Mouse (Mus musculus) splenic B cell, adult 2 months (primary cell): ENCODE results near the gene Gtf2ird1.
A peak's percentile ranks its signal among the peaks of the same experiment; 100 is the strongest.
"Not testable (repeated sequence)": the region's sequence is repeated elsewhere in the genome, so short reads cannot be mapped to it uniquely, and the experiment has no call there.

Experiments
- DNase-seq: peaks from one replicate; pipeline ENCODE4 v3.0.0-alpha.2; 2011; ENCODE audit warnings: low read depth, low spot score
- H3K27me3 ChIP-seq: 2 replicates; pipeline ENCODE4 v1.6.1; 2012; ENCODE audit warnings: mild to moderate bottlenecking, low read length, moderate library complexity, mixed read lengths; ENCODE audit not compliant: control insufficient read depth, poor library complexity, insufficient read depth, severe bottlenecking
- H3K36me3 ChIP-seq: 2 replicates; pipeline ENCODE4 v1.6.1; 2012; ENCODE audit warnings: mild to moderate bottlenecking, low read length, moderate library complexity, mixed read lengths; ENCODE audit not compliant: control insufficient read depth, poor library complexity, insufficient read depth, severe bottlenecking

Gene Gtf2ird1

DNA sequence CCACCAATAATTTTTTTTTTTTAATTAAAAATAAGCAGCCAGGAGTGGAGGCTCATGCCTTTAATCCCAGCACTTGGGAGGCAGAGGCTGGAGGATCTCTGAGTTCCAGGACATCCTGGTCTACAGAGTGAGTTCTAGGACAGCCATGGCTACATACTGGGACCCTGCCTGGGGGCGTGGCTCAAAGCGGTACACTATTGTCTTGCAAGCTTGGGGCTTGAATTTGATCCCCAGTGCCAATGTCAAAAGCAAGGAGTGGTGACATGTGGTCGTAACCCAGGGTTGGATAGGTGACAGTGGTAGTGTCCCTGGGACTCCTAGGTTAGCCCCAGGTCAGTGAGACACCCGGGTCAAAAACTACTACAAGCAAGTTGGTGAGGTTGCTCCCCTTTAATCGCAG is 114.8 kb downstream of the Gtf2ird1 start:
- no peaks in the 10 kb centered on the region for H3K27me3 ChIP-seq
- no peak for DNase-seq
- no peaks in the 10 kb centered on the region for H3K36me3 ChIP-seq

DNA sequence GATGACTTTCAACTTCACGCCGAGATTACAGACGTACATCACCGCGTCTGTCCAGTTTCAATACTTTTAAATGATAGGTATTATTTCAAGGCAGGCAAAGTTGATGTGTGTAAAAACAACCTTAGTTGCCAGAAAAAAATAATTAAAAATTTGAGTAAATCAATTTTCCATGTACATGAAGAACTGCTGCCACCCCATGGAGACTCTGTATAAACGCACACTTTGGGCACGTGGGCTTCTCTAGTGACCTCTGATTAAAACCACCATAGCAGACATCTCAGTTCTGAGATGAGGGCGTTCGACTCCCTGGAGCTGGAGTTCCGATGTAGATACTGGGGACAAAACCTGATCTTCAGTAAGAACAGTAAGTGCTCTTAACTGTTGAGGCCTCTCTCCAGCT is 115.2 kb downstream of the Gtf2ird1 start:
- H3K36me3 ChIP-seq: no peaks in the 10 kb centered on the region
- peak; percentile 57 for DNase-seq
- no peaks in the 10 kb centered on the region for H3K27me3 ChIP-seq

DNA sequence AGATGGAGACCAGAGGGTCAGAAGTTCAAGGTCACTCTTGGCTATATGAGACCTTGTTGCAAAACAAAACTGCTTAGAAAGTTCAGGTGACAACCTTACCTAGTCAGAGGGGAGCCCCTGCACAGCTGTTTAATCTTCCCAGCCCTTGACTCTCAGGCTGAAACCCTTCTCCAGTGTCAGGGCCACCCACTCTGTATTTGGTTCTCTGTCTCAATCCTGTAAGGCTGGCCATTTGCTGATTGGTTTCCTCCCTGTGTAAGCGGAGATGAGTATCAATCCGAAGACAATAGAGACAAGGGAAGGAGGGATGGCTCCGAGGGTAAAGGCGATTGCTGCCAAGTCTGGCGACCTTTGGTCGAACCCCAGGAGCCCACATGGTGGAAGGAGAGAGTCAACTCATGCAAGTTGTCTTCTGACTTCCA is 116.4 kb downstream of the Gtf2ird1 start:
- Histone ChIP-seq H3K27me3 (no peaks in the 10 kb centered on the region), H3K36me3 (no peaks in the 10 kb centered on the region)
- no peak for DNase-seq

GRCm38 (mm10) chr5:134337012-134337411 is 119.5 kb downstream of the Gtf2ird1 start:
- DNase-seq, H3K27me3 ChIP-seq, H3K36me3 ChIP-seq: not testable (repeated sequence)

DNA sequence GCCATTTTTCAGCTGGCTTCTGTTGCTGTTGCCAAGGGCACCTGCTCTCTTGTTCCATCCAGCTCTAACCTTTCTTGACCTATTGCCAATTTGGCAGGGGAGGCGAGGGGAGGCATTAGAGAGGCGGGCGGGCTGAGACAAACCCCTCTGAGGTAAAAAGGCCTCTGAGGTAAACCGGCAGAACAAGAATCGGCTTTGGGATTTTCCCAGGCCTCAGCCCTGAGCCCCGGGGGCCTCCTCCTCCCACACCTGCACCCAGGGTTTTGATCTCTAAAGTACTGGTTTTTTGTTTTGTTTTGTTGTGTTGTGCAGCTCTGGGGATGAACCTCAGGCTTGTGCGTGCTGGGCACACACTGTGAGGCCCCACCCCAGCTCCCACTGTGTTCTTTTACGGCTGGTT is 123.8 kb downstream of the Gtf2ird1 start:
- H3K36me3 ChIP-seq: no peaks in the 10 kb centered on the region
- DNase-seq: no peak

DNA sequence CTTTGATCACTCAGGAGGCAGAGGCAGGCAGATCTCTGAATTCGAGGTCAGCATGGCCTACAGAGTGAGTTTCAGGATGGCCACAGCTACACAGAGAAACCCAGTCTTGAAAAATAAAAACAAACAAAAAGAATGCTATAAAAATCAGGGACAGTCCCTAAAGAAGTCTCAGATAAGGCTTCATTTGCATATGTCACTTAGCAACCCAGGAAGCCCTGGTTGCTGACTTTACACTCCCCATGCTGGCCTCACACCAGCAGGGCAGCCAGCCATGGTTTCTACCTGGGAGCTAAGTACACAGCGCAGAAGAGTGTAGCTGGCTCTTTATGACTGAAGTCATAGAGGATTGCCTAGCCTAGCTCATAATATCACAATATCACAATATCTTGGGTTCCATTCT is 126.4 kb downstream of the Gtf2ird1 start:
- DNase-seq: peak; percentile 64
- no peaks in the 10 kb centered on the region for H3K27me3 ChIP-seq
- H3K36me3 ChIP-seq: no peaks in the 10 kb centered on the region

More for the DNA sequence above, 123.8 kb downstream of the Gtf2ird1 start:
- H3K27me3 ChIP-seq: no peaks in the 10 kb centered on the region

DNA sequence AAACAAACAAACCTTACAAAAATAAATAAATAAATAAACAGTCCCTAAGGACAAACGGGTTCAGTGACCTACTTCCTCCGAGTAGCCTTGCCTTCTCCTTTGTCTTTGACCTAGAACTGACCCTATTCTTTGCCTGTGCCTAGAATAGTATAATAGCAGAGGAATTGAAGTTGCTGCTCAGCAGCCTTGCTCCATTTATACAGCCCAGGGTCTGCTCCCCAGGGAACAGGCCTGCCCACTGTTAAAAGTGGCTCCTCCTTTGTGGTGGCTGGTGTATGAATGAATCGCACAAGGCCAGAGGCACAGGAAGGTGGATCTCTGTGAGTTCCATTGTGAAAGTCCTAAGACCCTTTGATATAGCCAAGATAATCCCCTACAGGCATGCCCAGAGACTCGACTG is 127.2 kb downstream of the Gtf2ird1 start:
- no peaks in the 10 kb centered on the region for H3K36me3 ChIP-seq
- no peak for DNase-seq
- no peaks in the 10 kb centered on the region for H3K27me3 ChIP-seq

DNA sequence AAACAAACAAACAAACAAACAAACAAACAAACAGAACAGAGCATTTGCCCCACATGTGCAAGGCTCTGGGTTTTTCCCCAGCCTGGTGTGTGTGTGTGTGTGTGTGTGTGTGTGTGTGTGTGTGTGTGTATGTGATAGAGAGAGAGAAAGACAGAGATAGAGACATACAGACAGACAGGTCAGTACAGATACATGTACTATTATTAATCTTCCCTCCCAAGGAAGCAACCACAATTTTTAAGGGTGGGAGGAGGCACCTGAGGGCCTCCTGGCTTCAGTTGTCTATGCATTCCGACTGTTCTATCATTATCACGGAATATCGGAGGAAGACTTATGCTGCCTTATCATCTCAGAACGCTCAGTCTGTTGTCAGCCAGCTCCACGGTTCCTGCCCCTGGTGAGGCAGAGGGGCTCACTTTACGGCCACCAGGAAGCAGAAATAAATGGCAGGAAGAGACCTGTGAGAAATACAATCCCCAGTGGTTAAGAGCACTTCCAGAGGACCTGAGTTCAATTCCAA is 128.0 kb downstream of the Gtf2ird1 start:
- Histone ChIP-seq H3K27me3 (no peaks in the 10 kb centered on the region), H3K36me3 (no peaks in the 10 kb centered on the region)
- DNase-seq: no peak

- Histone ChIP-seq H3K27me3 (no peaks in the 10 kb centered on the region), H3K36me3 (no peaks in the 10 kb centered on the region)
- no peak for DNase-seq
Measured at GRCm38 (mm10) chr5:134325856-134326566, 130.5 kb downstream of the Gtf2ird1 start.

- DNase-seq: no peak
- H3K27me3 ChIP-seq: no peaks in the 10 kb centered on the region
- H3K36me3 ChIP-seq: no peaks in the 10 kb centered on the region
Measured at GRCm38 (mm10) chr5:134323869-134324268, 132.6 kb downstream of the Gtf2ird1 start.

DNA sequence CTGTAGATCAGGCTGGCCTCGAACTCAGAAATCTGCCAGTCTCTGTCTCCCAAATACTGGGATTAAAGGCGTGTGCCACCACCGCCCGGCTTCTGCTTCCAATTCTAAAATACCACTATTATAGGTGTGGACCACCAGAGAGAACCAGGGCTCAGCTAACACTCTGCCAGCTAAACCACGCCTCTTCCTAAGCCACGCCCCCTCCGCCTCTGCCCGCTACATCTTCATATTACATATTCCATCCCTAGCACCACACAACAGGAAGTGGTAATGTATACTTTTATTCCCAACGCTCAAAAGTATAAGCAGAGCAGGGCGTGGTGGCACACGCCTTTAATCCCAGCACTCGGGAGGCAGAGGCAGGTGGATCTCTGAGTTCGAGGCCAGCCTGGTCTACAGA is 133.2 kb downstream of the Gtf2ird1 start:
- Histone ChIP-seq H3K27me3 (no peaks in the 10 kb centered on the region), H3K36me3 (no peaks in the 10 kb centered on the region)
- peak; percentile 38 for DNase-seq

- Histone ChIP-seq H3K36me3 (no peaks in the 10 kb centered on the region), H3K27me3 (no peaks in the 10 kb centered on the region; the same call in 1 of the 2 replicates)
- no peak for DNase-seq
Measured at GRCm38 (mm10) chr5:134322355-134322754, 134.2 kb downstream of the Gtf2ird1 start.

DNA sequence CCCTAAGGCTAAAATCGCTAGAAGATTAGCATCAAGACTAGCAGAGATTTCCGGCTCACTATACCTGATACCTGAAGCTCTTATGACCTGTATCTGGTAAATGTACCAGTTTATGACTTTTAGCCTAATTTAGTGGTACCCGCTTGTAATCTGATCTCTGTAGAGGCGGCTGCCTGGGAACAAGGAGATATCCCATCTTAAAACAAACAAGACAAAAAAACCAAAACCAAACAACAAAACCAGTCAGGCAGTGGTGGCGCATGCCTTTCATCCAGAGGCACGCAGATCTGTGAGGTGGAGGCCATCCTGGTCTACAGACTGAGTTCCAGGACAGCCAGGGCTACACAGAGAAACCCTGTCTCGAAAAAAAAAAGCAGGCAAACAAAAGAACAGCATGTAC is 134.8 kb downstream of the Gtf2ird1 start:
- no peaks in the 10 kb centered on the region for H3K36me3 ChIP-seq
- H3K27me3 ChIP-seq: no peaks in the 10 kb centered on the region; the same call in 1 of the 2 replicates
- DNase-seq: no peak

DNA sequence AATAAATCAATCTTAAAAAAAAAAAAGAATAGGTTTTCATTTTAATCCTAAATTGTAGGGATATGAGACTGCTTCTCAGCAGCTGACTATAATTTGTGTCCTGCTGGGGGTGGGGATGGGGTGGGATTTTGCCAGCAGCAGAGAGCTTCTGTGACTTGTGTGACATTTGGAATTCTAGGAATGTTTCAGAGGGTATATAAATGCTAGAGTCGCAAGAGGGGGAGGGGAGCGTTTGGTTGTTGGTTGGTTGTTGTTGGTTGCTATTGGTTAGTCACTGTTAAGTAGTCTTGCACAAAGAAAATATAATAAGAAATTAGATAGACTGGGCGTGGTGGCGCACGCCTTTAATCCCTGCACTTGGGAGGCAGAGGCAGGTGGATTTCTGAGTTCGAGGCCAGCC is 137.6 kb downstream of the Gtf2ird1 start:
- no peaks in the 10 kb centered on the region; the same call in 1 of the 2 replicates for H3K27me3 ChIP-seq
- no peaks in the 10 kb centered on the region for H3K36me3 ChIP-seq
- DNase-seq: no peak

- no peak for DNase-seq
- no peaks in the 10 kb centered on the region for H3K36me3 ChIP-seq
- H3K27me3 ChIP-seq: no peaks in the 10 kb centered on the region; the same call in 1 of the 2 replicates
Measured at GRCm38 (mm10) chr5:134316721-134317120, 139.8 kb downstream of the Gtf2ird1 start.
